Mouse (Mus musculus) neutrophil, adult 65 days (primary cell): ENCODE measurements around the gene Arl14ep. TPM values are rescaled to one million over a fixed set of nuclear protein-coding genes. Genes with fewer than 3 reads are reported as not detected.

Experiments used
- total RNA-seq: library from RNA; stranded (reverse); gene quantifications from 2 replicates; pipeline ENCODE4 v1.2.4, GENCODE M21; 2023

Gene Arl14ep
- 14.4 and 19.4 TPM in 2 replicates for total RNA-seq

DNA sequence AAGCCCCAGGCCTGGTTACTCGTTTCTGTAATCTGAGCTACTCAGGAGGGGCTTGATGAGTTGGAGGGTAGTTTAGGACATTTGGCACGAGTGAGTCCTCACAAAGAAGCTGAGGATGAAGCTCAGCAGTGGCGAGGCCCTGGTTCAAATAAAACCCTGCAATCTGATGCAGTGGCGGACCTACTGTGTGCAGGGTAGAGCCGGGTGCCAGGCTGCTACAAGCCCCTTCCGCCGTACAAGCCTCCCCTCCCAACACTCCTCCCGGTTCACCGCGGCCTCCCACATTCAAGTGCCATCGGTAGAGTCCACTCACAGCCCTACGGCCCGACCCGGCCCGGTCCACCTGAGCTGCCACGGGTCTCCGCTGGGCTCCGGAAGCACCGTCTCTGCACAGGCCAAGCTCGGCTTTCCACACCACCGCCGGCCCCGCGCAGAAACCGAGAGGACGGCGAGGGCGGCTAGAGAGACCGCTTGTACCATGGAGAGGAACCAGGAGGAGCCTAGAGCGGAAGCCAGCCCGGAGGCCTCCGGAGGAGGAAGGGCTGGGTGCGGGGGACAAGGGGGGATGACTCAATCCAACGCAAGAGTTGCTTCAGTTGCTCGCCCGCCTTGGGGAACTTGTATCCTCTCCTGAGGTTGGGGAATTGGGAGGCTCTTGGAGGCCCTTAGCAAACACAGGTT, at the start of gene Arl14ep:
Gene Arl14ep (minus strand): TSS at position 466 of the 681 bp plus-strand sequence.

Other genes starting within 250 kb of the Arl14ep start
- not detected in 2 replicates for gene Fshb, start 85.2 kb upstream of the Arl14ep start, total RNA-seq